Mouse (Mus musculus) myocyte (in vitro differentiated cells): ENCODE data around the gene Shroom3. TPM values are rescaled to one million over a fixed set of nuclear protein-coding genes. Genes with fewer than 3 reads are reported as not detected.

Experiments used
- H3K27me3 ChIP-seq: one replicate; pipeline ENCODE4 v1.6.1; 2011; ENCODE audit not compliant: control insufficient read depth, insufficient read depth, insufficient read length
- H3K36me3 ChIP-seq: one replicate; pipeline ENCODE4 v1.6.1; 2011; ENCODE audit not compliant: control insufficient read depth, insufficient read depth
- H3K4me2 ChIP-seq: one replicate; pipeline ENCODE4 v1.6.1; 2011; ENCODE audit warnings: low read depth, control low read depth
- H3K4me3 ChIP-seq: one replicate; pipeline ENCODE4 v1.5.1; 2011; ENCODE audit warnings: mild to moderate bottlenecking, control low read depth, moderate library complexity
- H3K79me2 ChIP-seq: one replicate; pipeline ENCODE4 v1.6.1; 2011; ENCODE audit not compliant: control insufficient read depth, insufficient read depth
- H3ac ChIP-seq: one replicate; pipeline ENCODE4 v1.6.1; 2011; ENCODE audit not compliant: control insufficient read depth, insufficient read length
- CEBPB ChIP-seq: IDR thresholded peaks from 2 replicates; pipeline ENCODE4 v1.6.1; 2011; ENCODE audit warnings: mild to moderate bottlenecking, moderate library complexity; ENCODE audit not compliant: poor library complexity, insufficient read depth, severe bottlenecking
- E2F4 ChIP-seq: IDR thresholded peaks from one replicate; pipeline ENCODE4 v1.6.1; 2011; ENCODE audit warnings: mild to moderate bottlenecking, control low read depth, moderate library complexity; ENCODE audit not compliant: insufficient read depth
- MAX ChIP-seq: IDR thresholded peaks from one replicate; pipeline ENCODE4 v1.6.1; 2011; ENCODE audit warnings: low read depth, mild to moderate bottlenecking, control low read depth
- MYOD1 ChIP-seq, 3 experiments: IDR thresholded peaks; one replicate each; pipeline ENCODE4 v1.6.1; 2011; ENCODE audit warnings: control low read depth in 2 of 3, low read depth in 2 of 3, mild to moderate bottlenecking in 2 of 3, moderate library complexity in 1 of 3; ENCODE audit not compliant: insufficient read length in 2 of 3, control insufficient read depth in 1 of 3
- MYOG ChIP-seq, 3 experiments: IDR thresholded peaks; one replicate each; pipeline ENCODE4 v1.6.1; 2011; ENCODE audit warnings: control low read depth in 2 of 3, low read depth in 2 of 3, mild to moderate bottlenecking in 2 of 3; ENCODE audit not compliant: insufficient read length in 2 of 3, control insufficient read depth in 1 of 3, insufficient read depth in 1 of 3
- POLR2A ChIP-seq: IDR thresholded peaks from one replicate; pipeline ENCODE4 v1.6.1; 2011; ENCODE audit warnings: low read depth, mild to moderate bottlenecking, control low read depth, moderate library complexity; ENCODE audit not compliant: insufficient read length
- POLR2AphosphoS2 ChIP-seq: IDR thresholded peaks from one replicate; pipeline ENCODE4 v1.6.1; 2011; ENCODE audit warnings: low read depth, control low read depth; ENCODE audit not compliant: insufficient read length
- REST ChIP-seq: IDR thresholded peaks from one replicate; pipeline ENCODE4 v1.6.1; 2011; ENCODE audit warnings: mild to moderate bottlenecking, control low read depth, moderate library complexity; ENCODE audit not compliant: insufficient read depth, insufficient read length
- SRF ChIP-seq: IDR thresholded peaks from one replicate; pipeline ENCODE4 v1.6.1; 2011; ENCODE audit warnings: low read depth; ENCODE audit not compliant: control insufficient read depth, insufficient read length
- TCF12 ChIP-seq: IDR thresholded peaks from one replicate; pipeline ENCODE4 v1.6.1; 2011; ENCODE audit warnings: mild to moderate bottlenecking, control low read depth; ENCODE audit not compliant: poor library complexity, insufficient read depth, severe bottlenecking
- TCF3 ChIP-seq: IDR thresholded peaks from one replicate; pipeline ENCODE4 v1.6.1; 2011; ENCODE audit warnings: low read depth, control low read depth; ENCODE audit not compliant: insufficient read length
- USF1 ChIP-seq: IDR thresholded peaks from one replicate; pipeline ENCODE4 v1.6.1; 2011; ENCODE audit warnings: low read depth, mild to moderate bottlenecking, control low read depth, moderate library complexity
- polyA plus RNA-seq: library from polyadenylated mRNA; unstranded; fragments of >200 nt; fragmentation: generic; extraction: Trizol; gene quantifications from one replicate; pipeline ENCODE4 v1.2.1, GENCODE M21; 2012; ENCODE audit warnings: missing spikeins

The Shroom3 gene
- polyA plus RNA-seq, 1 experiment = 7.1 TPM

GRCm38 (mm10) chr5:92821370-92821769 lies 138.1 kb downstream of the Shroom3 start:
- no peaks in the 10 kb centered on the region for H3K36me3 ChIP-seq
- no peaks in the 10 kb centered on the region for H3K27me3 ChIP-seq
- no peaks in the 10 kb centered on the region for H3K79me2 ChIP-seq
- H3K4me2 ChIP-seq = no peak overlapping the region
- H3K4me3 ChIP-seq = no peak overlapping the region
- no peak for TF ChIP-seq POLR2AphosphoS2
- no peak for TF ChIP-seq MYOD1 (IDR thresholded peaks at IDR 0.05; ENCODE audit: control insufficient read depth in 1 of 3, insufficient read length in 2 of 3, low read depth in 2 of 3)
- no peak for TF ChIP-seq MAX
- TF ChIP-seq MYOG (IDR thresholded peaks at IDR 0.05; ENCODE audit: control insufficient read depth in 1 of 3, insufficient read depth in 1 of 3, insufficient read length in 2 of 3, low read depth in 2 of 3) = no peak
- TF ChIP-seq CEBPB = no peak
- no peak for TF ChIP-seq E2F4
- TF ChIP-seq REST = no peak
- no peak for TF ChIP-seq SRF
- TF ChIP-seq USF1 = no peak
- no peak for TF ChIP-seq TCF12
- TF ChIP-seq TCF3 = no peak
- TF ChIP-seq POLR2A = no peak
- H3ac ChIP-seq = no peak overlapping the region

- TF ChIP-seq REST = no peak
- no peak for TF ChIP-seq E2F4
- TF ChIP-seq MAX = no peak
- TF ChIP-seq TCF3 = no peak
- no peak for TF ChIP-seq MYOG (IDR thresholded peaks at IDR 0.05; ENCODE audit: control insufficient read depth in 1 of 3, insufficient read depth in 1 of 3, insufficient read length in 2 of 3, low read depth in 2 of 3)
- no peak for TF ChIP-seq POLR2AphosphoS2
- no peak for TF ChIP-seq TCF12
- TF ChIP-seq CEBPB = no peak
- TF ChIP-seq POLR2A = no peak
- TF ChIP-seq SRF = no peak
- no peak for TF ChIP-seq USF1
- TF ChIP-seq MYOD1 (IDR thresholded peaks at IDR 0.05; ENCODE audit: control insufficient read depth in 1 of 3, insufficient read length in 2 of 3, low read depth in 2 of 3) = no peak
- no peak overlapping the region for H3K4me2 ChIP-seq
- no peaks in the 10 kb centered on the region for H3K27me3 ChIP-seq
- no peak overlapping the region for H3ac ChIP-seq
- no peak overlapping the region for H3K4me3 ChIP-seq
- H3K79me2 ChIP-seq = no peaks in the 10 kb centered on the region
- H3K36me3 ChIP-seq = no peaks in the 10 kb centered on the region
Measured at GRCm38 (mm10) chr5:92823495-92823894, 140.3 kb downstream of the Shroom3 start.

- no peaks in the 10 kb centered on the region for H3K27me3 ChIP-seq
- no peaks in the 10 kb centered on the region for H3K79me2 ChIP-seq
- H3K4me3 ChIP-seq = no peak overlapping the region
- TF ChIP-seq SRF (no peak), TCF3 (no peak), REST (no peak), TCF12 (no peak), MYOG (IDR thresholded peaks at IDR 0.05; ENCODE audit: control insufficient read depth in 1 of 3, insufficient read depth in 1 of 3, insufficient read length in 2 of 3, low read depth in 2 of 3) (no peak), MAX (no peak), CEBPB (no peak)
- no peaks in the 10 kb centered on the region for H3K36me3 ChIP-seq
- H3ac ChIP-seq = no peak overlapping the region
- H3K4me2 ChIP-seq = no peak overlapping the region
Measured at GRCm38 (mm10) chr5:92824304-92825009, 141.2 kb downstream of the Shroom3 start.

- Histone ChIP-seq H3K4me3 (no peak overlapping the region), H3K4me2 (no peak overlapping the region), H3K79me2 (no peaks in the 10 kb centered on the region), H3K36me3 (no peaks in the 10 kb centered on the region), H3K27me3 (no peaks in the 10 kb centered on the region), H3ac (no peak overlapping the region)
- TF ChIP-seq TCF12 (no peak), SRF (no peak), USF1 (no peak), POLR2AphosphoS2 (no peak), MAX (no peak), POLR2A (no peak), REST (no peak), E2F4 (no peak), MYOD1 (IDR thresholded peaks at IDR 0.05; ENCODE audit: control insufficient read depth in 1 of 3, insufficient read length in 2 of 3, low read depth in 2 of 3) (no peak), CEBPB (no peak), TCF3 (no peak), MYOG (IDR thresholded peaks at IDR 0.05; ENCODE audit: control insufficient read depth in 1 of 3, insufficient read depth in 1 of 3, insufficient read length in 2 of 3, low read depth in 2 of 3) (no peak)
Measured at GRCm38 (mm10) chr5:92830391-92830790, 147.2 kb downstream of the Shroom3 start.
